Mouse (Mus musculus) brain, embryonic 18.5 days (tissue): ENCODE results near the gene Olfr1163.
"Not testable (repeated sequence)": the region's sequence is repeated elsewhere in the genome, so short reads cannot be mapped to it uniquely, and the experiment has no call there.

Experiments used
- DNase-seq: peaks from one replicate; pipeline ENCODE4 v3.0.0-alpha.2; 2012; ENCODE audit warnings: low read depth, low spot score

Gene Olfr1163

GRCm38 (mm10) chr2:88071730-88072129, at the start of gene Olfr1163:
Gene Olfr1163 (minus strand): TSS chr2:88071830.
- DNase-seq, result no peak

DNA sequence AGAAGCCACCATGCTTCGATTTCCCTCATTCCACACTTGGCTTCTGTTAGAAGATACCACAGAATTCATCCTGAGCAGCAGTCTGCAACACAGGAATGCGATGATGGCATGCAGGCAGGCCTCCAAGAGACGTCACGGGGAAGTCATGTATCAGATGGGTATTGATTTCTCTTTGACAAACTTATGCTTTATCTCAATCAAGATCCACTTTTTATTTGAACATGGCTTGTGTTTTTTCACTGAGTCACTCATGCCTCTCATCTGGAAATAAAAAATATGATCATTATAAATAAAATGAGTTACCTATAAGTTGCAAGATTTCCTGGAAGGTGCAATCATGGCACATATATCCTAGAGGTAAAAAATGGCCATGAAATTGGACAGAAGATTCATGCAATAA, 22.2 kb upstream of the Olfr1163 start, which contains the start of gene Olfr1164:
Gene Olfr1164, minus strand, starts transcription at position 101 of the 400 bp plus-strand sequence.
- DNase-seq, result no peak

DNA sequence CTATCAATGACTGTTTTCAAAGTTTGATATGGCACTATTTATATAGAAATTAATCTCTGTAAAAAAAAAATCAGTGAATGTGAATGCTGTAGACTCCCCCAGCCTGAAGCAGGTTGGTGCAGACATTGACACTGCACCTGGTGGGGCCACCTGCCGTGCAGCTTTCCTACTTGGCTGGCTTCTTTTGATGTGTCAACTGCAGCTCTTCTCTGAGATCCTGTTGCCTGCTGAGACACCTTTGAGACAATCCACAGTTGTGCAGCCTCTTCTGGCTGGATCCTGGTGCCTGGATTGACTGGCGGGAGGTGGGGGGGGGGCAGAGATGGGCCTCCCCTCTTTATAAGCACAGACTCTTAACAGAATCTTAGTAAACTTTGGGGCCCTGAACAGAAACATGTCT, 8.0 kb downstream of the Olfr1163 start:
- DNase-seq, result no peak

DNA sequence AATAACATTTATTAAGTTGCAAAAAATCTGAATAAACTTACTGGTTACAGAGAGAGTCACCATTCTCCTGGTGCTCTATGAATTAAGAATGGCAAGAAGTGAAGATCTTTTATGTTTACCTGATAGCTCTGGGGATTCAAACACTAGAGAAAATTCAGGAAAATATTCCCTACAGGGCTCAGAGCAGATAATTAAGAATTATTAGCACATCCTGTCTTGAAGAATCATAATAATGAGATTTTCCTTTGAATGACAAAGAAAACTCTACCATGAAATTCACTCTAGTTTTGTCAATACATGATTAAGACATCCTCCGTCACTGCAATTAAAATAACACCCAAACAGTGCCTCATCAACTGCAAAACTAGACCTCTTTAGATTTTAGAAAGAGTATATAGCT, 20.6 kb downstream of the Olfr1163 start, which contains the start of gene Olfr1162:
Gene Olfr1162, minus strand, starts transcription at position 101 of the 400 bp plus-strand sequence.
- no peak for DNase-seq

DNA sequence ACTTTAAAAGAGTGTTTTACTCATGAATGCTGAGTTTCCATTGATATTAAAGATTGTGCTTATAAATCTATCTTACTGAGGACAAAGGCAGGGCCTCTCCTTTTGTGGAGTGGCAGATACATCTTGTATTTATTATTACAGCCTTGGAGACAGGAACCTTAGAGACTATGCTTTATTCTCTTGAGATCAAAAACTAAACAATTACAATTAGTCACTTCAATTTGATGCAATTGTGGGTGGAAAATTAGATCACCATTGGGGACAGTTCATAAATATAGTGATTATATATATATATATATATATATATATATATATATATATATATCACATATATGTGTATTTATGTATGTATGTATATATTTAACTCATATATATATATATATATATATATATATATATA, 34.0 kb downstream of the Olfr1163 start, which contains the start of gene Olfr73:
Gene Olfr73, minus strand, starts transcription at position 101 of the 400 bp plus-strand sequence.
- DNase-seq, result no peak

GRCm38 (mm10) chr2:88022474-88022873, 49.2 kb downstream of the Olfr1163 start, which contains the start of gene Olfr1161:
Gene Olfr1161 (plus strand): TSS chr2:88022774.
- DNase-seq, result not testable (repeated sequence)
